Mouse (Mus musculus) gonadal fat pad, adult 2 months (tissue): ENCODE measurements around the gene Cacna1d. TPM values are rescaled to one million over a fixed set of nuclear protein-coding genes. Genes with fewer than 3 reads are reported as not detected.

Source experiments
- DNase-seq: peaks from one replicate; pipeline ENCODE4 v3.0.0-alpha.2; 2012; ENCODE audit warnings: low read depth
- polyA plus RNA-seq: library from polyadenylated mRNA; depleted of rRNA; stranded (reverse); fragments of >200 nt; gene quantifications from 2 replicates; pipeline ENCODE4 v1.2.3, GENCODE M21; 2012

Cacna1d gene
- polyA plus RNA-seq, 1 experiment = 26.7 TPM

DNA sequence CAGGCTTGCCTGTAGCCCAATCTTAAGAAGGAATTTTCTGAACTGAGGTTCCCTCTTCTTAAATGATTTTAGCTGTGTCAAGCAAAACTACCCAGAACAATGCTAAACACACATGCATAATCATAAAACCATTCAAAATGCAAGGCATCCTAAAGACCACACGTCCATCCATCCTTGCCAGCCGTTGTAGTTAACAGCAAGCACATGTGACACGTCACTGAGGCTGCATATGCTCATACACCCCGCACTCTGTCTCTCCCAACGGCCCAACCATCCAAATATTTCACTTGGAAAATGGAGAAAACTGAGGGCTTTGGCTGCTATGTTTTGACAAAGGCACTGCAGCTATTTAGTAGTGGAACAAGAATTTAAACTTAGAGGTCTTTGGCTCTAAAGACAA, 220.9 kb downstream of the Cacna1d start:
- no peak for DNase-seq

DNA sequence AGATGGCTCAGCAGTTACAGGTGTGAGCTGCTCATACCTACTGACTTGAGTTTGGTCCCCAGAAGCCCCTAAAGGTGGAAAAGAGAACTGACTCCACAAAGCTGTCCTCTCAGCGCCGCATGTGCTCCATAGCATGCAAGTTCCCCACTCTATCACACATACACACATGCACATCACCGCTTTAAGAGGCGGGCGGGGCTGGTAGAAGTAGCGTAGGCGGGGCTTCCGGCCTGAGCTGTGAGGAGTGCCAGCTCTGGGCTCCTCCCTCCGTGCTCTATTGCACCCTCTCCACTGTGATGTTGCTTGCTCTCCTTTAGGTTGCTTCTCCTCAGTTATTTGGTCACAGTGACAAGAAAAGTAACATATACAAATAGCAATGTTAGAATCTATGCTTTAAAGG, 225.5 kb downstream of the Cacna1d start:
- no peak for DNase-seq

DNA sequence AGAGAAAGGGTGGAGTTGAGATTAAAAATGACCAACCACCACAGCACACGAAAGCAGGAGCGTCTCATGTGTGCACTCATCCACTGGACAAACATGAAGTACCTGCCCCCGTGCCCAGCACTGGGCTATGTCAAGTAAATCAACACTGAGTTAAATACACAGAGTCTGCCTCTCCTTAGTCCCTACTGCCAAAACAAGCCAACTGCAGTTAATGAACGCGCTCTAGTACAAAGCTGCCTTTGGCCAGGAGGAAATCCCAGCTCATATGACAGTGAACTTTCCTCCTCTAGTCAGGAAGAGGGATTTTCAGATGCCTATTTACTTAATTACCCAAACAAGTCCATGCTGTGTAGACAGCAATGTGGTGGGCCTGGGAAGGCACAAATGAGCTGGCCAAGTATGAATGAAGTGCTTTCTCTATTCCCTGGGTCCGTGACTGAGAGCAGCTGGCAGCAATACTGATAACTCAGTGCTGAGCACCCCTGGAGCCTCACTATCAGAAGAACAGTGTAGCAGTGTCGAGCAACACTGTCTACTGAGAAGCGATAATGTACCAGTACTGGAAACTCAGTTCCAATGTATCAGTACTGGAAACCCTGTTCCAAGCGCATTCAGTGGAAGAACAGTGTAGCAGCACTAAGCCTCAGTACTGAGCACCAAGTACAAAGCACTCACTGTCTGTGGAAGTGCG, 229.5 kb downstream of the Cacna1d start:
- no peak for DNase-seq

DNA sequence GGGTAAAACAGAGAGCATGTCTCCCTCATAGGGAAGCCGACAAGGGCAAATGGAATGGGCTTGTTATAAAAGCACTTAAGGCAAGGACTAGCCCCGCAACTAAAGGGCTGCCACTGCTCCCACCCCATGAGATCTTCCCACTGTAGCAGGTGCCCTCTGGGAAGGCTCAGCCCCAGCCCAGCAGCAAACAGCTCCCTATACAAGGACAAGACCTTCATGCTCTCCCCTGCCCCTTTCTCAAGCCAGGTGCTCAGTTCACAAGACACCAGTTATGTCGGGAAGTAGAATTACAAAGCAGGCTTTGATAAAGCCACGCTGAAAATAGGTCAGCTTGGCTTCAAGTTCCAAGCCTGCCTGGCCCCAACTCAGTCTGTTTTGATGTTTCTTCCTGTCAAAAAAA, 233.6 kb downstream of the Cacna1d start:
- DNase-seq = no peak

DNA sequence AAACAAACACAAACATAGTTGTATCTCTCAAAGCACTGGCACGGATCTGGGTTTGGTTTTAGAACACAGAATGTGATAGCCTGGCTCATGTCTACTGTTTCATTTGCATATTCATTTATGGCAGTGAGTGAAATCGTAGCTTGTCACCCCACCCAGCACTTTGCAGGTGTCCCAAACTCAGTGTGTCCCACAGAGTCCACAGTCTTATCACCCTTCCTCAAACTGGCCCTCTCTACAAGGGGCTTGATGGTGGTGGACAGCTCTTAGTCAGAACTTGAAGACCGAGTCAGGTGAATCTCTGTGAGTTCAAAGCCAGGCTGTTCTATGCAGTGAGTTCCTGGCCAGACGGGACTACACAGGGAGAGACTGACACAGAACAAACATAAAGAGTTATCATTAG, 234.8 kb downstream of the Cacna1d start:
- DNase-seq = no peak

DNA sequence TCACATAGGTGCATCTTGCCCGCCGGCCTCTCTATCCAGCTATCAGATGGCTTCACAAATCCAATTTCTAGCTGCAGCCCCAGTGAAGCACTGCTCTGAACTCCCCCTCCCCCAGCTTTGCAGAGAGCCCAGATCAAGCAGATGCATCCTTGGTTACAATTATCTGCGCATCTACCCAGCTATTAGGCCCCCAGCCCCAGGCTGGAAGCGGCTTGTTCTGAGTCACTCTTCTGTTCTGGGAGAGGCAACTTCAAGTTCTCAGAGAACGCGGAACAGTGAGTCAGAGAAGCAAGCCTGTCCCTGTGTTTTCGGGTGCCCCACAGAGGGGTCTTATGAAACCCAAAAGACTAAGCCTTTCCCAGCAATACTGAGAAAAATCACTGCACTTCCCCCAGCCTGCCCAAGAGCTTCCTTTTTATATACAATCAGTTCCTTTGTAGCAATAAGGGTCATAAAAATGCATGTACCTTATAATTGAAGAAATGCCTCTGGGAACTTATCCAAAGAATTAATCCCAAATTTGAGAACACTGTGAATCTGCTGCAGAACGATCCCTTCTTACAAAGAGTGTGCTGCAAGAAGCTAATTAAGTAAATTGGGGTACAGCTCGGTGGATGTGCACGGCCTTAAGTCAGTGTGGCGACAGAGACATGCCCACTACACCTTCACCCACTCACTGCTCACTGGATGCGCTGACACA, 235.4 kb downstream of the Cacna1d start:
- DNase-seq = peak; percentile 70

DNA sequence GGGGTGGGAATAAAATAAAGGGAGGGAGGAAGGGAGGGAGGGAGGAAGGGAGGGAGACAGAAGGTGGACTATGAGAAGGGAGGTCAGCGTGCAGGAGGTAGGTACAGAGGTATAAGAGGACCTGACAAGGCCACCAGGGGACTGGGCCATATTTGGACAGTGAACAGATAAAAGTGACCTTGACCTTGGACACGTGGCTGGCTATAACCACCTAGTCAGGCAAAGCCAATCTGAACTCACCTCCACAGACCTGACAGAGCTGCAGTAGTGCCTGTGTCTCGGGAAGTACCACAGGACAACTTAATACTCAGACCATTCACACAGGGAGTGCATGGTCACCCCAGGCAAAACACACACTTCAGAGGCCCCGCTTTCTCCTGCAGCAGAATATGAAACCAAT, 236.5 kb downstream of the Cacna1d start:
- no peak for DNase-seq

DNA sequence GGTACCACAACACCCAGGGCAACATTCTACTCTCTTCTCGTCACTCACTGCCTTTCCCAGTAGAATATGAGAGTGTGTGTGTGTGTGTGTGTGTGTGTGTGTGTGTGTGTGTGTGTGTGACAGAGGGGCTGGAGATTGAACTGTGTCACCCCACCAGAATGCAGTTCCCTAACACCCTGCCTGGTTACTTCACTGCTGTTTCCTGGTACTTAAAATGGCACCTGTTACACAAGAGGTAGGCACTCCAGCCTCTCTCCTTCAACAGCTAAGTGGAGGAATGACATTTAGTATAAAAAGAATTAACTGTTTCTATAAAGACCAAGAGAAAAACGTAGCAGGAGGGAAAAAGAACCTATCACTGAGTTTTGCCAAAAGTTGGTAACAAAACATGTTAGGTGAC, 238.4 kb downstream of the Cacna1d start:
- DNase-seq = no peak

DNA sequence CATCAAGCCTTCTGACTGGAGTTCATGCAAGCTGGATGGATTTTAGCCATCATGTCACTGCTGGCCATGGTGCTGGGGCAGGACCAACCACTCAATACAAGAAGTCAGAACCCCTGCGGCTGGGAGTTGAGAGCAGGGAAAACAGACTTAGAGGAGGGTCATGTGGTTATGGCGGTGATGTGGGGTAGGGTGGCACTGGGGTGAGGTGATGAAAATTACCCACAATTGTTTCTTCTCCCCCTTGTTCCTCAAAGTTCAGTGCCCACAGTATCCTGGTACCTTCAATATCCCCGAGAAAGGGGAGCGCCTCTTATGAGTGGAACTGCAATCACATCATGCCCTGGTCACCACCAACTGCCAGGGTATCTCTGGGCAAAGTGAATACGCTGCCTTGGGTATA, 239.9 kb downstream of the Cacna1d start:
- no peak for DNase-seq

DNA sequence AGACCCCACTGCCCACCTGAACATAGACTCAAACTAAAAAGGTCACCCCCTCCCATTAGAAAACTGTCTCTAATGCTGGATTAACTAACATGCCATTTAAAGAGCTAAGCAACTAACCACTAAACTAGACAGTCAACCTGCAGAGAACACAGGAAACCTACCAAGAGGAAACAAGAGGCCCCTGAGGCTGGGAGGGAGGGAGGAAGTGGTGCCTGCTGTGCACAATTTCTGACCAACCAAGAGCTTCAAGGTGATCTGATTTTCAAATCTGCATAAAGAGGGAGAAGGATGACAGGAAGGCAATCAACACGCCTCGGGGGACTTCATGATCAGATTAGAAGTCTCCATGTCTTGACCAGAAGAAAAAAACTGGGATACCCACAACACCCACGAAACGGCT, 241.7 kb downstream of the Cacna1d start:
- DNase-seq = no peak

DNA sequence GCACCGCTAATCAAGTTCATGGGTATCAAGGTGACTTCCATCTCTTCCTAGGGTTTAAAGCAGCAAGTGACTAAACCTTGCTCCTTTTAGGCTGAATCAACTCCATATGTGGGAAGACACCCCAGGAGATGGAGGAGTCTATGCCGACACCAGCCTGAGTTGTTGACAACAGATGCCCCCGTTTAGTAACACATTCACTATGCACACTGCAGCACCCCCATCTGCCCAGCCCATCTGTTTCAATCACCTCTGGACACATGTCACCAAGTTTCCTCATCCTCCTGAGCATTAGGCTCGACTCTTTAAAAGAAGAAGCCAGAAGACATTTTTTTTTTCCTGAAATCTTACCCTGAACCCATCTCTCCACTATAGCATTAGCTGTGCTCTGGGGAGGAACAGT, 242.4 kb downstream of the Cacna1d start:
- no peak for DNase-seq

DNA sequence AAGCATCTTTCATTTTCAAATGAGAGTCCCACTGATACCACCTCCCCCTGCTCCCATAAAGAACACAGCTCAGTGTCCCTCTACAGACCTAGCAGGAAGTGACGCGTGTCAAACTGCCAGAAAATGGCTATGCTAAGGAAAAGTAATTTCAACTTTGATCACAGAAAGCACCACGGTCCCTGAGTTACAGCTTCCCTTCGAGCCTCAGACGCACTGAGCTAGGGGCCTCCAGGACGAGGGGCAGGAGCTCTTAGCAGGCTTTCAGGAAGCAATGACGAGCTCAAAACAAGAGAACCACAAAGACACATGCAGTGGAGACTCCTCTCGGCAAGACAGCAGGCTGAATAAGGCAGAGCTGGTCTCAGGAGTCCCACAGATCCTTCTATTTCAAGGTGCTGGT, 243.1 kb downstream of the Cacna1d start:
- no peak for DNase-seq

DNA sequence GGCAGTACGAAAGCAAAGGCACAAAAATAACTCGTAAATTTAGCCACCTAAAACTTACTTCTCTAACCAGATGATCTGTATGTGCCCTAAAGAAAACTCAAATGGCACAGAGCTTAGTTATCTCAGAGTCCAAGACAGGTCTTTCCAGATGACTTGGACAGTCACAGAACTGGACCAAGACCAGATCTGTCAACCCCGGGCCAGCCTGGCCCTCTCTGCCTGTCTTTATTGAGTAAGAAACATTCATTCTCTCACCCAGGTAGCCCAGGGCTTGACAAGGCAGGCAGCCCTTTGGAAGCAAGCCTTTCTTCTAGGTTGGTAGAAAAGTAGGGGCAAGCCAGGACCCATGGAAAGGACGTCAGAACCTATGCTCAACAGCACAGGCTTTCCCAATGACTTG, 243.6 kb downstream of the Cacna1d start:
- peak; percentile 86 for DNase-seq

DNA sequence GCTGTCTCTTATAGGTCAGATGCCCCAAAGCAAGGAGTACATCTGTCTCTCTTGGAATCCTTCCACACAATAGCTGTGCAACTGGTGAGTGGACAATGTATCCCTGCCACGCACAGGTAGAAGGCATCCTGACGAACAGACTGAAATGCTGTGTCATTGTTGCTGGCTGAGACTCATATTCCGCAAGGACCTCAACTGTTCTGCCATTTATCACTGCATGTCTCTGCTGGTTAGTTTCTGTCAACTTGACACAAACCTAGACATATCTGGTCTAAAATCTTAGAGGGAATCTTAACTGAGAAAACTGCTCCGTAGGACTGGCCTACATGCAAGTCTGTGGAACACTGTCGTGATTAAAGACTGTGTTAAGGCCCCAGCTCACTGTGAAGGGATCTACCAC, 246.5 kb downstream of the Cacna1d start:
- no peak for DNase-seq

DNA sequence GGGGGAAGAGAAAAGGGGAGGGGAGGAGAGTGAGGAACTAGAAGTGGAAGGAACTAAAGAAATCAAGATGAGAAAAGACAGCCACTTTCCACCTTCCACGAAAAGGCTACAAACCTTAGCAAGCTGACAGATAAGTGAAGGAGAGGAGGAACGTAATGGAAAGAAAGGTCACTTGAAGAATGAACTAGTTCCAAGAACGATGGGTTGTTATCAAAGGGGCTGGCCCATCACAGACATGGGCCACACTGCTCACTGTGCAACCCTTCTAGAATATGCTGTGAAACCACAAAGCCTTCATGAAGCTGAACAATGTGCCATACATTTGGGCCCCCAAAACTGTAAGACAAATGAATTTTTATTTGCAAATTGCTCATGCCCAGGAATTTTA, 248.4 kb downstream of the Cacna1d start:
- no peak for DNase-seq

DNA sequence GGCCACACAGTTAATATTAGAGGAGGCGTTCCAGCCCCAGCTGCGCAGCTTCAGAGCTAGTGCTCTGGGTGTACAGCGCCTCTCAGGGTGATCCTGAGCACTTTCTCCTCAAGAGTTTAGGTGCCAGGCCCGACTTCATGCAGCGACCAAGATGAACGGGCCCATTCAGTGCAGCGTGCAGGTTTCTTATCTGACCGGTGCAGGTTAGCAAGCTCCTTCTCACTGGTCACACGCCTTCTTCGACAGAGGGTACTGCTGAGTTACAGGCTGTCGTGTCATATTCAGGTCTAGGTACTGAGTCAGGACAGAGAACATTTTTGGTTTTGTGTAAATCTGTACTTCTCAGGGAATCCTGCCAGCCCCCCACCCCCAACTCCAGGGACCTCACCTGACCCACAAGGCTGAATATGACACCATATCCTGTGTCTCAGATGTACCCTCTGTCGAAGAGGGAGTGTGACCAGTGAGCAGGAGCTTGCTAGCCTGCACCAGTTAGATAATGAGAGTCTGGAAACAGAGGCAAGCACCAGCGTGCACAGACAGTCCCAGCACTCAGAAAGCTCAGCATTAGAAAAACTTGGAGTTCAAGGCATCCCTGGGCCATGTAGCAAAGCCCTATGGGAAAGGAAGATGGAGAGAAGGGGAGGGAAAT, 249.0 kb downstream of the Cacna1d start:
- DNase-seq = no peak

DNA sequence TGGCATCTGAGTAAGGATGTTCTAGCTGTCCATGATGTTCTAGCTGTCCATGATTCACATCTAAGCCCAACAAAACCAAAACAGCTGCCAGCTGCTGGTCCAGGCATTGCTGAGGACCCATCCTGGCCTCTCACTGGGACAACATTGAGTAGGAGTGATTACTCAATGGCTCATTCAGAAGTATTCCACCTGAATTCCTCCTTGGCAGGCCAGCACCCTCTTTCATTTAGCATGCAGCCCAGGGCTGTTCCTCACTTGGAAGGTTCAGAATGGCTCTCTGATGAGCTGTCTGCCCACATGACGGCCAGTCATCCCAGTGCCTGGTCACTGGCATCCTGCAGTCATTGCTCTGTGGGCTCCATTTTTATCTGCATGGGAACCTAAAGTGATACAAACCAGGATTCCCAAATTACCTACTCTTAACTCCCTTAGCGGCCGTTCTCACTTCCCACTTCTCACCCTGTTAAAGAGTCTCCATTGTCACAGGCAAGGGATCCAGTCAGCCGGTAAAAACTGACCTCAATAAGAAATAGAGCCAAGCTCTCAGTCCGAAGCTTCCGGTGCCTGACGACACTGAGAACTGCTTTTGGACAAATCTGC, 250.2 kb downstream of the Cacna1d start:
- DNase-seq = peak; percentile 88

DNA sequence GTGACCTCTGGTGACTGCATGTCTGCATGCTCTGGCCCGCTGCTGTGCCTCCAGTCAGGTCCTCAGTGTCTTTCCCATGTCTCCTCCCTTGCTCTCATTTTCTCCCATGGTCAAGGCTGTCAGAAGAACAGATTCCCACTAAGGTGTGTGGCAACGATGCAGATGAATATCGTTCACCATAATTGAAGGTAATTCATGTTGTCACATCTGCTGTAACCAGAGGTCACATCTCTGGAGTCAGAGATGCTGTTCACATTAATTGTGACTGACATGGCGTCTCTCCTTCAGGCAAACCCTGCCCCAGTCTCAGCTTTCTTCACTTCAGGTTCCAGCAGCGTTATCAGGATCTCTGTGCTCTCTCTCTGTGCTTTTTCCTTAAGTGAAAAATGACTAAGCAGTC, 252.4 kb downstream of the Cacna1d start:
- DNase-seq = no peak

DNA sequence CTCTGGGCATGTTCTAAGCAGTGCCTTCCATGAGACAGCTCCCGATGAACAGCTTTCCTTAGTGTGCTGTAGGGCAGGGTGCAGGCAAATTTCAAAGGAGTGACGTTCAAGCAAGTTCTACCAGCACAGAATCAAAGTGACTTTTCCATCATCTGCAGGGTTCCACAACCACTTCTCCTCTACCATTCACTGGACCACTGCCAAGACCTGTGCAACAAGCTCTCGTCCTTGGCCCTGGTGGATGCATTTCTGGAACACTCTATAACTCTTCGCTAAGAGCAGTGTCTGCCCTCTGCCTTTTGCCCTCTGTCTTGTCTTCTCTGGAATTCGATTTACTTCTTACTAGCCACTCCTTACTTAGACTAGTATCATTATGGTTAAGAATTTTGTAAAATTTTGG, 266.1 kb downstream of the Cacna1d start:
- DNase-seq = no peak

DNA sequence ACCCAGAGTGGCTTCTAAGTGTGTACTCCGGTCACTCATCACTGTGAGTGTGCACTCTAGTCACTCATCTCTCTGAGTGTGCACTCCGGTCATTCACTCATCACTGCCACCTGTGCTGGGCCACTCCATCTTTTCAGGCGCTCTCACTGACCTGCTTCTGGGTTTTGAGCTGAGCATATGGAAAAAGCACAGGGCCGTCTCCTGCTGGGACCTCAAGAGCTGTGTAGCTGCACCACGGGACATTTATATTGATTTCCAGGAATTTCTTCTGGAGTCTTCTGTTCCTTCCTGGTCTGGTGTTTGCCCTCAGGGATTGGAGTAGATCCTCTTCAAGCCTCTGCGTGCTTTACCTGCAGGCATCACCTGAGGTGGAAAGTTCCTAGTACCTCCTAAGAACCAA, 269.2 kb downstream of the Cacna1d start:
- DNase-seq = no peak

DNA sequence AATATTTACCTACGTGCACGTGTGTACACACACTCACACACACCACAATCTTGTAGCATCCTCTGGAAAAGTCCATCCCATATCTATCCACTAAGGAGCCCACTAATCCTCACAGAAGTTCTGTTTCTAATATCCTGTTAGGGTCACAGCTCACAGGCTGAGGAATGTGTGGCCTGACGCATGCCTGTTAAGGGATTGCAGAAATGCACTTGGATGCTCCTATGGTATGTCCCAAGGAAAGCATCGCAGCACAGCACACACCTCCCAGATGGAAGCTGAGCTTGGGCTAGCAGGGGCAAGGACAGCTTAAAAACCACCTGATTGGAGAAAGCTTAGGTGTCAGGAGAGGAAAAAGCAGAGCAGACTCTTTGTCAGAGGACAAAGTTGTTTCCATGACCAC, 271.4 kb downstream of the Cacna1d start:
- DNase-seq = no peak

DNA sequence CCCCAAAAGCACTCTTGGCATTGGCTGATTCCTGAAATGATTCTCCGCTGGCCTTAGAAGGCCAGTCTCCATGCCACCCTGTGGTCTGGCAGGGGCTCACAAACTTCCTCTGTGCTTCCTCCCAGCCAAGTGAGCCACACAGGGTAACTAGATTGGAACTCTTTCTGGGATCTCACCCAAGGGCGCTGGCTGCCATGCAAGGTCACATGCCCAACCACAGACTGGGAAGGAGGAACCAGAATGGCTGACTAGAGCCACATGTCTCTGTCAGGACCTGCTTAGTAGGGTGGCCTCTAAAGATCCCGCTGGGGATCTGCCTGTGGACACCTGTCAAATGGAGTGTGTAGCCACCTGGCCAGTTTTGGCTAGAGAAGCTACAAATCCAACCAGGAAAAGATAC, 273.1 kb downstream of the Cacna1d start:
- DNase-seq = no peak

DNA sequence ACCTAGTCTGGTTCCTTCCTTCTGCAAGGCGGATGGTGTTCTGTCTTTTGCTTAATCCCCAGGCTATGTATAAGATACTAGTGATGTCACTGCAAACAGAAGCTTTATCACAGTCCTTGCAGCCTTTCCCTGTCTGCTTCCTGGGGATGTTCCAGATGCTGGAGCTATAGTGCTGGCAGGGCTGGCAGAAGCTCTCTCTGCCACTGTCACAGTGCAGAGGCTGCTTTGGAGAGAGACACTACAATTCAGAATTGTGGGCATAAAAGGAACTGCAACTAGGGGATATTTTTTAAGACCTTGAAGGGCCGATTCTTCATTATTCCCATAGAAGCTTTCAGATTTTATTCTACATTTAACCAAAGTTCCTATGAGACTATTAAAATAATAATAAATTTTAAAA, 274.1 kb downstream of the Cacna1d start:
- no peak for DNase-seq
